Mouse (Mus musculus) heart, postnatal 10 days (tissue): Measurements from ENCODE around the gene Hbp1. TPM values are rescaled to one million over a fixed set of nuclear protein-coding genes. Genes with fewer than 3 reads are reported as not detected.

Experiments
- DNase-seq, 2 experiments: peaks; one replicate each; pipeline ENCODE4 v3.0.0; 2021
- intact Hi-C: fragments of 180-260 bp; cut with DNase I; formaldehyde crosslinking; loops from one replicate; pipeline ENCODE4 v1.15.1; 2025
- total RNA-seq, 2 experiments: library from RNA; stranded (reverse); gene quantifications; 2 replicates each; pipeline ENCODE4 v1.2.3; 2021

Hbp1 gene
- total RNA-seq, 2 experiments from 2014 or later, result 87.8 to 90.0 TPM

DNA sequence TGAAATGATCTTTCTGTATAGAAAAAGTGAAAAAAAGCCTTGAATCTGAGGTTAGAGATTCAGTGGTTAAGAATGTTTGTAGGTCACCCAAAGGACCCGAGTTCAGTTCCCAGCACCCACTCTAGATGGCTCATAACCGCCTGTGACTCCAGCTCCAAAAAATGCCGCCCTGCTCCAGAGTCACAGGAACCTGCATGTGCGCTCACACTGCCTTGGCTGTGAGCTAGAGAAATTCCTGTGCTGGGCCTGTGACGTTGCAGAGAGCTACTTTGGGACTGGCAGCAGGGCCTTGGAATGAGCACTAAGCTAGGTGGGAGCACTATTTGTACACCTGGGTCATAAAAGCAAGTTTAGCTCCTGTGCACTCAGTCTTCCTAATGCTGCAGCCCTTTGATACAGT lies 33.6 kb downstream of the Hbp1 start:
- DNase-seq, result peak; percentile 25 to 35
- intact Hi-C loops, result no loop called here

DNA sequence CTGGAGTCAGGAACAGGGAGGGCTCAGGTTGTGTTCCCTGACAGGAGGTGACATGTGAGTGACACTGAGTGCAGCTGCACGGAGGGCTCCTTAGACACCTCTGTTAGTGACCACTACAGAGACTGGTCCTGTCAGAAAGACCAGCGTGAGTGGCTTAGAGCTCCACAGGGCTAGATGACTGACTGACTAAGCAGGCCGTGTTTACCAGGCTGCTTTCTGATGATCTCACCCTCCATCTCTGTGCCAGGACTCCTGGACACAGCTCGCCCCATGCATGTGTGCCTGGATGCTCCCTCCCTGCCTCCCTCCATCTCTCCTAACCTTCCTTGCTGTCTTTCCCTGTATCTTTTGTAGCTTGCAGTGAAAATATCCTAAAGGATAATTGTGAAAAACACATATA lies 36.7 kb downstream of the Hbp1 start:
- peak; percentile 64 to 71 for DNase-seq
- intact Hi-C loops, result no loop called here

DNA sequence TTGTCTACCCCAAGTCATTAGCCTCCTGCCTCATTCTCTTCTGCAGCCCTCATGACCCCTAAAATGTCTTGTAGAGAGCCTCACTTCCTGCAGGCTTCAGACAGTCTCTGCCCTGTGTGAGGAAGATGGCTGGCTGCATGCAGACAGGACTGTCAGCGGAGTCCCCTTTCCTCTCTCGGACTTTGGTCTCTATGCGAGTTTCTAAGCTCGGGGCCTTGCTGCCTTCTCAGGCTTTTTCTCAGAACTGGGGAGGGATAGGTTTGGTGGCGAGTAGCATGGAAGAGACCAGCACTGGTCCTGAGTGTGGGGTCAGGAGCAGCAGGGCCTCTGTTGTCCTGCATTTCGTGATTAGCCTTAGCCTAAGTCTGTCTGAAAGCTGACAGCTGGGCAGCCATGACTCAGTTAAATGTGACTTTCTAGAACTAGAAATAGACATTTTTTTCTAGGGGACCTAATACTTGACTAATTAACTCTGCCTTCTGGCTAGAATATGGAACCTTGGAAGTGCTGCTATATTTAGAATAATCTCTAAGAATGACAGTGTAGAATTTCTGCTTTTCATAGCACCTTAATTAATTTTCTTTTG lies 37.3 kb downstream of the Hbp1 start:
- intact Hi-C loops, result no loop called here
- no peak for DNase-seq

DNA sequence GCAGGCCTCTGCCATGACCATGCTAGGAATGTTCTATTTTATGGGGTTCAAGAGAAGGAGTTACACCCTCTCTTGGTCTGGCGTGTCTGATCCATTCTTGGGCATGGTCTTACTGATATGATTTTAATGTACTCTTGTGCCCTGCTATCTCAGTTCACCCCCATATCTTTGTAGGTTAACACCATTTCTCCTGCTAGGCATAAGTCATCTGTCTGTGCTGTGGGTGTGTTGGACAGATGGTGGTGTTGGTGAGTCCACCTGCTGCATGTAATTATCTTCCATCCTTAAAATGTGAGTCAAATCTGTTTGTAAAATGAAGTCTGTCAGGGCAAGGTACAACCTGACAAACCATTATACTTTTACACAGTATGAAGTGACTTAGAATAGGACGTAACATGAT lies 42.9 kb downstream of the Hbp1 start:
- DNase-seq, result no peak
- intact Hi-C loops, result no loop called here

DNA sequence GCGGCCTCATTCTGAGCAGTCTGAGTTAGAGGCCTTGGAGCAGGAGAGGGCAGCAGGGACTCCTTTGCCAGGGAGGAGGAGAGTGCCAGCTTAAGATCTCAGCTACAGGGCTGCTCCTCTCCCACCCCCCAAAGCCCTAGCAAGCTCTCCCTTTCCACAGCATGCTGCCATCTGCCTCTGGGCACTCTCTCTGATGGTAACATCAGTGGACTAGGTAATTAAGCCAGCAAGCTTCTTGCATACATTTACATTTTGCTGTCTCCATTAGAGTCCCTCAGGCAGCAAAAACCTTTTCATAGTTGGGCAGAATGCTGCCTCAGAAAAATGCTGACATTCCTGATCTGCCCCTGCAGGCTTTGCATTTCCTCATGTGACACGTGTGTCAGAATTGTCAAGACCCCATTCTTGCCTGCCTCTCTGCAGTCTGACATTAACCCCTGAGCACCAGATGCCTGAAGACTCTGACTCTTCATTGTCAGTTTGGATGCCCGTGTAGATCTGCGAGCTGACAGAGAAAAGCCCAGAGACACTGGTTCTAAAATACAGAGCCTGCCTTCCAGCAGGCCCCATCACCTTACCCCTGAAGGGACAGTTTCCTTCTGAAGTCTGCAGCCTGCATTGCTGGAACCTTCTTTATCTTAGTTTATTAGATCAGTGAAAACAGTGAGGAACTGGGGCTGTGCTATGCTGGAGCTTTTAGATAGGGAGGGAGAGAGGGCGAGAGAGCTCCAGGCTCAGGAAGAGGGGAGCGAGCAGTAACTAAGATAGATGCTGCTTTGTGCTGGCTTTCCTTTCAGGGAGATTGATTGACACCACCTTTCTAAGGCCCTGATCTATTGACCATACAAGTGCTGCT lies 44.4 kb downstream of the Hbp1 start:
- no peak for DNase-seq
- intact Hi-C loops, result no loop called here

DNA sequence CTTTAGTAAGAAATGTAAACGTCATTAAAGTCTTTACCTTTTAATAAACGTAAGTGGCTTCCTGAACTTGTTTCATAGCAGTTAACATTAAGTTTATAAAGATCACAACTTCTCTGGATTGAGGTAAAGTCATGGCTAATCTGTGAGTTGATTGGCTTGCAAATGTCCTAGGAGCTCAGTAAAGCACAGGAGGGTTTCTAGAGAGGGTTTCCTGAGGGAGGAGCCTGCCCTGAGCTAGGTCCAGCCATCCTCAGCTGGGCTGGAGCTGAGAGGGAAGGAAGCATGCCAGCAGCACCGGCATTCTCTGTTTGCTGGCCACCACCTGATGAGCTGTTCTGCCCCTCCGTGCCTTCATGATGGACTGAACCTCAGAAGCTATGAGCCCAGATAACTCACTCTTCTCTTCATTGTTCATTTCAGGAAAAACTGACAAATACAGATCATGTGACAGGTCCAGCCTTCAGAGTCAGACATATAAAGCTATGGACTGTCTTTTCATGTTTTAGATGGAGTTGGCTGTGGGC lies 49.9 kb downstream of the Hbp1 start:
- intact Hi-C loops, result no loop called here
- DNase-seq, result no peak

DNA sequence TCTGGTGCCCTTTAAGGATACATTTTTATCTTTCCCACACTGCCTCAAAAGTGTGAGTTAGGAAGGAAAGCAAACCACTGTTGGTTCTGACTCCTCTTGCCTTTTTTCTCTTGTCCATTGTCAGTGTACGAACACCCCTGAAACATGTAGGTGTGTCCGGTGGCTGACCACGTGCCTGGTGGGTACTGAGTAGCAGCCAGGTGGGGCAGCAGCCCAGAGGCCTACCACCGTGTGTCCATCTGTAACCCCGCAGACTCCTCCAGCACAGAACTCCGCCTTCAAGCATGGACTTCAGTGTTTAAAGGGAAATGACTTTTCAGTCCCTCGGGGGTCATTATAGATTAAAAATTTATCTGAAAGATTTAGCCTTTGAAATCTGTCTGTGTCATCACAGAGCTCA lies 52.9 kb downstream of the Hbp1 start:
- intact Hi-C loops, result no loop called here
- no peak for DNase-seq

DNA sequence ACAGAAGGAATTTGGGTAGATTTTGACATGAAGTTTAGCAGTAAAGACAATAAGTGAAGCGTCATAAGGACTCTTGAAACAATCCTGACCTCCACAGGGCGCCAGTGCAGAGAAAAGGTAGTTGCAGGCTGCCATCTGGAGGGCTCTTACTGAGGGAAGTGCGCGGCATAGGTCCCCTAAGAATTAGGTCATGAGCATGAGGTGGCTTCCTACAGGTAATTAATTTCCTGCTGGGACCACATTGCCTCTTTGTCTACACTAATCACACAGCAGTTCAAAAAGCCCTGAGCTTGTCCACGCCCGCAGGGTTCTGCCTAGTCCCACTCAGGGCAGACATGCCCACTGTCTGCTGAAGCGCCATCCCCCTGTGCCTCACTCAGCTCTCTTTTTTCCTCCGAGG lies 53.3 kb downstream of the Hbp1 start:
- DNase-seq, result no peak
- intact Hi-C loops, result no loop called here

DNA sequence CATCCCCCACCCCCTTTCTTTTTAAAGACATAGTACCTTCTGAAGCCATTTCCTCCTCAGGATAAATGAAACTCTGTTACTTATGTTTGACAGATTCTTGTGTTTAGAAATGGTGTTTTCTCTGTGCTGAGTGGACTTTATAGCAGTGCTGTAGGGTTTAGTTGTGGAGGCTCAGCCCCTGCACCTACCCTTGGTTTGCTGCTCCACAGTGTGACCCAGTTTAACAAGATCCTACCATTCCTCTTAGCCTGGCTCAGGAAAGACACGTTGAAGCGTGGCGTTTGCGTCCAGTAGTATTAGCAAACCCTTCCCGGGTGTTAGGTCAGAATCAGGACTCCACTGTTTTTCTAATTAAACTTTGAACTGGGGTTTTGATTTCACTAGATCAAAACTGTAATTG lies 54.0 kb downstream of the Hbp1 start:
- DNase-seq, result no peak
- intact Hi-C loops, result no loop called here

DNA sequence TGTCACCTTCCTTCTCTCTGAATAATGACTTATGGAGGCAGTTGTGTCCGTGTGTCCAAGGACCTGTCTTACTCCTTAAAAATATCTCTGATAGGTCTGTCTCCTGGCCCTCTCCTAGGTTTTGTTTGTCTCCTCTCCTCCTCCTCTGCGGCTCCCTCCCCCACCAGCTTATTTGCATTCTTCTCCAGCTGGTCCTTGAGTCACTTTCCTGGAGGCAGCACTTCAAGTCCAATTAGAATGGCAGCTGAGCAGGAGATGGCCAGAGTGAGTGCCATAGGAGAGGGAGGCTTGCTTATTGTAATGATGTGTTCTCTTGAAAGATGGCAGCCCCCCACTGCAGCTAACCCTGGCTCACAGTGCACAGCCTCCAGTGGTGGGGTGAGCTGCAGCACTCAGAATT lies 54.4 kb downstream of the Hbp1 start:
- intact Hi-C loops, result no loop called here
- no peak for DNase-seq

DNA sequence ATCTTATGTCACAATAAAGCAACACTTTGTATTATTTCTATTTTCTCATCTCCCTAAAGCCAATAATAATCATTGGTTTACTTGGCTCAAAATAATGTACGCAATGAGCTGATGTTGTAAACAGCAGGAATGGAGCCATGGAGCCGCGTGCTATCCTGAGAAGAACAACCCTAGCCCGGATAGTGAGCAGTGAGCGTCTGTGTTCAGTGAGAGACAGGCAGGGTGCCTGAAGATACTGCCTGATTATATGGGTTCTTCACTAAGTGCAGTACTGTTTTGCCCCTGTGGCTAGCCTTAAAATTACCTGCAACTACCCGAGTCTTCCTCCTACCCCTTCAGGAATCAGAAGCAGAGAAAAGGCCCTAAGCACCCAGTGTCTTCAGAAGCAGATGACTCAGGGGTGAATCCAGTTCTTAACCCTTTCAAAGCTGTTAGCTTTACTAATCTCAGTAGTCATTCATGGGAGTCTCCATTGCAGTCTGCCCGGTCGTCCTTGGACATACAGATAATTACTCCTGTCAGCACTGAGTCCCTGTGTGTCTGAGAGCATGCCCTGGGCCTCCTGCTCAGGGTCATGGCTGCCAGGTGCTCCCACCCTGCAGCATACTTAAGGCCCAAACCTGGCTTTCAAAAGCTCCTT lies 55.1 kb downstream of the Hbp1 start:
- intact Hi-C loops, result no loop called here
- no peak for DNase-seq

DNA sequence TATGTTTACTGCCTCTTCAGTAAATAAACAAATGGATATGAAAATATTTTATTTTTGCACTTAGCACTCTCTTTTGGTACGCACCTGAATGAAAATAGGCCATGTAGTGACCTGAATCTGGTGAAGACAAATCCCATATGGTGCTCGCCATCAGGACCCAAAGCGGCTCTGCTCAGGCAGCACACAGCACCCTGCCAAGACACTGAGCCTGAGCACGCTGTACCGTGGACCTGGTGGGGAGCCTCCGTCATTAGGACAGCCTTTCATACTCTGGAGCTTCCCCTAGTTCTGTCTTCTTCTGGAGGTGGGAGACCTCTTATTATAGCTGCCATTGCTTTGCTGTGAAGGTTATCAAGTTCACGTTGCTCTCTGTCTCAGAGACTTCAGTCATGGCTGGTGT lies 57.6 kb downstream of the Hbp1 start:
- no peak for DNase-seq
- intact Hi-C loops, result no loop called here

DNA sequence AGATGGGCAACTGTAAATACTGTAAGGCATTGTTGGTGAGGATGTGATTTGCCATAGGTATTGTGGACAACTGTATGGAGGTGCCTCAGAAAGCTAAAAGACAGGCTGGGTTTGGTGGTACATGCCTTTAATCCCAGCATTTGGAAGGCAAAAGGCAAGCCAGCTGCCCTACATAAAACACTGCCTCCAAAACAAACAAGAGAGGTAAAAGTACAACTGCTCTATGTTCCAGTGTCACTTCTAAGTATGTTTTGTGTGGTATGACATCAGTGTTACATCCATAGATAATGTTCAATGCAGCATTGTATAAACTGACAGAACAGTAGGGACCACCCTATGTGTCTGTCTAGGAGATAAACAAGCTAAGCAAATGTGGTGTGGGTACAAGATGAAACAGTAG lies 58.3 kb downstream of the Hbp1 start:
- DNase-seq, result no peak
- intact Hi-C loops, result no loop called here

DNA sequence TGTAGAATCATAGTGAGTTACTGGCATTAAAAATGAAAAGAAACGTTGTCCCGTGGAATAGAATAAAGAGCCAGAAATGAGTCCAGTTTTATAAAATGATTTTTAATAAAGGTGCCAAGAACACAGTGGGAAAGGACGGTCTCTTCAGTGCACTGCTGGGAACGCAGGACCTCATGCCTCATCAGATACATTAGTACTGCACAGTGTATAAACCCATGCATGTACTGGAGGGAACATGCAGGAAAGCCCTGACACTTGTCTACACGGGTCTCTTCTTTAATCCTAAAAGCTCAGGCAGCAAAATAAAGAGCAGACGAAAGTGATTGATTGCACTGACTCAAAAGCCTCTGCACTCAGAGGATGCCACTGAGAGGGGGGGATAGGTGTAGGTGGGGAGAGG lies 59.6 kb downstream of the Hbp1 start:
- intact Hi-C loops, result no loop called here
- DNase-seq, result no peak

DNA sequence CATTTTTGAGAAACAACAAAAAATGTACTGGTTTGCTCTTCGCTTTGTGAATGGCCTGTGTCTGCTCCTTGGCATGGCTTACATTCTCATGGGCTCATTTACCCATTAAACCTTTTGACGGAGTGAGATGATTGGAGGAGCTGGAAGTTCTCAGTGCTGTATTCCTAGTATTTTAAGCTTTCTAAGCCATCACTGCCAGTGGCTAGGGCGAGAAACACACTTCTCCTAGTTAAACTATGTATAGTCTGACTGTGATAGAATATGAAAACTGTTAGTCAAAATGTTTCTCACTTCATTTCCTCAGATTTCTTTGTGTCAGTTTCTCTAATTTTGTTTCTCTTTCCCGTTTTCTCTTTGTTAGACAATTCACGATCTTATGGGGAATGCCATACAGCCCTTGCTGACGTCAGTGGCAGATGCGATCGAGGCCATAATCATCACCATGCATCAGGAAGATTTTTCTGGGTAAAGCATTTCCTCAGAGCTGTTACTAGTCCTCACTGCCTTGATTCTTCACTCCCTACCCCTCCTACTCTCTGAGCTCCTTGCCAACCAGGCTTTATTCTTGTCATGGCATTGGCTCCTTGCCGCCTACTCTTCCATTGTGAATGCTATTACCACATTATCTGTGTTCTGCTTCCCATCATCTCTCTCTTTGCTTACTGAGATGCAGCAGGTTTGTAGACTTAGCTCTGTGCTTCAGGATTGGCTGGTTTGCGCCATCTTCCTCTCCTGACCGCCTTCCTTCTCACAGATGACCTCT lies 64.3 kb downstream of the Hbp1 start:
- no peak for DNase-seq
- intact Hi-C loops, result no loop called here

DNA sequence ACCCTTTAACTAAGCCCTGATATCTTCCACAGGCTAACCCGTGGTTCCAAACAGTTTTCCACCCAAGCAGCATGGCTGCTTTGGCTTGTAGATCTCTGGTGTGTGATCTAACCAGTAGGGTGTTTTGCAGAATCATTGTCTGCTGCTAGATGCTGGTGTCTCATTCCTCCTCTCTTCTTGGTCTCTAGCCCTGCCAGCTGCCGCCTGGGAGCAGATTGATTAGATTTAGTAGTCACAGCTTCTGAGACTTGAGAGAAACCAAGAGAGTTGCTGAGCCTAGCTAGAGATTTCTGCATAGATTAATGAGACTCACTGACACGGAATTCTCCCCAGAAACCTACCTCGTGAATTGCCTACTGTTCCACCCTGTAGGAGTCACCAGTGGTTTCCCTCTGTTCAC lies 65.3 kb downstream of the Hbp1 start:
- intact Hi-C loops, result no loop called here
- no peak for DNase-seq

DNA sequence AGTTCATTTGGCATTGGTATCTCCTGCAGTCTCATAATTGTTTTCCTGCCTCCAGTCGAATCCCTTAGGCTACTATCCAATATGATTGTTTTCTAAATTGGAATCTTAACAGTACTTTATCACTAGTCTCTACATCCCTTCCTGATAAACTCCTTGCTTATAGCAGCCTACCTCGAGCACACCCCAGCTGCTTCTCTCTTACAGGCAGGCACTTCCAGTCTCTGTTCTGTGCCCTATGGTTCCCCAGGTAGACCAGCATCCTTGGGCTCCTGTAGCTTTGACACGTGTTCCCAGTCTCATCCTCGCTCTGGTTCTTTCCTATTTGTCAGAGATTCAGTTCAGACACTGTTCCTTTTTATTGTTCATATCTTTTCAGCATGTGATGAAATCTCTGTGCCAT lies 66.0 kb downstream of the Hbp1 start:
- DNase-seq, result no peak
- intact Hi-C loops, result no loop called here

DNA sequence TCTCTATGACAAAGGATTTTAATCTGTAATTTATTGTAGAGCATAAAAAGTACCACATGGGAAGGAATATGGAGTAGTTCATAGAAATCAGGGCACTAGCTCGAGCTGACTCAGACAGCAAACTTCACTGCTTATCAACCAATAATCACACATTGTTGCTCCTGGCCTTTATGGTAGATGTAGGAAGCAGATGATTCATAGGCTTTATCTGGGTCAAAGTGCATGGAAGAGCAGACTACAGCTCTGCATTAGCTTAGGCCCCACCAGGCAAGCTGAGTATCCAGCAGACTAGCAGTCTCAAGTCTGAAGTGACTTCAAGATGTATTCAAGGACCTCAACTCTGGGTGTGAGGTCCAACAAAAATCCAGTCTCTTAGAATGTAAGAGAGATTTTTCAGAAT lies 67.6 kb downstream of the Hbp1 start:
- intact Hi-C loops, result no loop called here
- DNase-seq, result no peak

DNA sequence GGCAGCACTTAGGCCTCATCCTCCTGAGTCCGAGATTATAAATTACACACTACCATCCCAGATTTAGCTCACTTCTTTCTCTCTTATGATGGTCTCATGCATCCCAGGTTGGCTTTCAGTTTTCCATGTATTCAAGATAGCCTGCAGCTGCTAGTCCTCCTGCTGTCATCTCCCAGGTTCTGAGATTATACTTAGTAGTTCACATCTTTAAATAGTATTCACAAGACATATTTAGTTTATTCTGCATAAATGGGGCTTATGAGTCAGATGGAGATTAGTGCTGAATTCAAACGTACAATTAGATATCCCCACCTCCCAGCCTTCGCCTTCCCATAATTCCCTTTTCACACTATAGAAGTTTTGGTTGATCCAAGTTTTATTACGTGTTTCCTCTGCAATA lies 73.6 kb downstream of the Hbp1 start:
- no peak for DNase-seq
- intact Hi-C loops, result no loop called here
